Mouse (Mus musculus): ENCODE results near the gene Olfr775. TPM values are rescaled to one million over a fixed set of nuclear protein-coding genes. Genes with fewer than 3 reads are reported as not detected.

Gene Olfr775
- polyA plus RNA-seq (2015; fragmentation: Nextera tagmentation; extraction: Ambion mirVana), result not detected in 2 replicates

- no peaks in the 10 kb centered on the region for H3K4me1 ChIP-seq (replicated peaks)
- no peak within 1 kb of the TSS for H3K4me2 ChIP-seq (replicated peaks)
- no peaks in the 10 kb centered on the region for H3K9me3 ChIP-seq
- H3K27ac ChIP-seq, result no peak within 1 kb of the TSS
- no peak for ATAC-seq
- no peaks in the 10 kb centered on the region for H3K36me3 ChIP-seq
- 71% methylated on average over 3 of the region's 3 CpGs for WGBS
- no peak within 1 kb of the TSS for H3K4me3 ChIP-seq (replicated peaks)
- H3K9ac ChIP-seq, result no peak within 1 kb of the TSS
- H3K27me3 ChIP-seq (replicated peaks), result no peaks in the 10 kb centered on the region
These were observed at the start of gene Olfr775 for GRCm38 (mm10) chr10:129248112-129248511. TSS of gene Olfr775 (plus strand) at chr10:129248412.

GRCm38 (mm10) chr10:129230737-129231136, 17.5 kb upstream of the Olfr775 start:
- H3K9me3 ChIP-seq, result no peaks in the 10 kb centered on the region
- H3K27ac ChIP-seq, result no peak overlapping the region
- no peak overlapping the region for H3K4me2 ChIP-seq (replicated peaks)
- H3K4me1 ChIP-seq (replicated peaks), result no peaks in the 10 kb centered on the region
- no peak for ATAC-seq
- 74% methylated on average over 1 of the region's 1 CpGs for WGBS
- no peak overlapping the region for H3K4me3 ChIP-seq (replicated peaks)
- H3K9ac ChIP-seq, result no peak overlapping the region
- H3K36me3 ChIP-seq, result no peaks in the 10 kb centered on the region
- no peaks in the 10 kb centered on the region for H3K27me3 ChIP-seq (replicated peaks)

- H3K27ac ChIP-seq, result no peak within 1 kb of the TSS
- no peak for ATAC-seq
- WGBS, result 63% methylated on average over 2 of the region's 2 CpGs
- no peaks in the 10 kb centered on the region for H3K9me3 ChIP-seq
- no peaks in the 10 kb centered on the region for H3K27me3 ChIP-seq (replicated peaks)
- H3K36me3 ChIP-seq, result no peaks in the 10 kb centered on the region
- no peak within 1 kb of the TSS for H3K9ac ChIP-seq
- no peak within 1 kb of the TSS for H3K4me3 ChIP-seq (replicated peaks)
- H3K4me2 ChIP-seq (replicated peaks), result no peak within 1 kb of the TSS
- no peaks in the 10 kb centered on the region for H3K4me1 ChIP-seq (replicated peaks)
These were observed 12.3 kb upstream of the Olfr775 start, which contains the start of gene Olfr774 for GRCm38 (mm10) chr10:129235904-129236303. TSS of gene Olfr774 (plus strand) at chr10:129236204.

- H3K9ac ChIP-seq, result no peak within 1 kb of the TSS
- no peaks in the 10 kb centered on the region for H3K36me3 ChIP-seq
- H3K27me3 ChIP-seq (replicated peaks), result no peaks in the 10 kb centered on the region
- no peak within 1 kb of the TSS for H3K4me3 ChIP-seq (replicated peaks)
- no peak for ATAC-seq
- H3K4me2 ChIP-seq (replicated peaks), result no peak within 1 kb of the TSS
- H3K9me3 ChIP-seq, result no peaks in the 10 kb centered on the region
- H3K4me1 ChIP-seq (replicated peaks), result no peaks in the 10 kb centered on the region
- H3K27ac ChIP-seq, result no peak within 1 kb of the TSS
These were observed 10.6 kb downstream of the Olfr775 start, which contains the start of gene Olfr776 for GRCm38 (mm10) chr10:129258827-129259226. TSS of gene Olfr776 (plus strand) at chr10:129259127.

- H3K4me3 ChIP-seq (replicated peaks), result no peak within 1 kb of the TSS
- no peaks in the 10 kb centered on the region for H3K4me1 ChIP-seq (replicated peaks)
- no peaks in the 10 kb centered on the region for H3K9me3 ChIP-seq
- WGBS, result 92% methylated on average over 2 of the region's 2 CpGs
- H3K27ac ChIP-seq, result no peak within 1 kb of the TSS
- no peaks in the 10 kb centered on the region for H3K27me3 ChIP-seq (replicated peaks)
- no peak within 1 kb of the TSS for H3K4me2 ChIP-seq (replicated peaks)
- H3K9ac ChIP-seq, result no peak within 1 kb of the TSS
- no peak for ATAC-seq
- no peaks in the 10 kb centered on the region for H3K36me3 ChIP-seq
These were observed 22.9 kb downstream of the Olfr775 start, which contains the start of gene Olfr777 for GRCm38 (mm10) chr10:129271081-129271535. TSS of gene Olfr777 (minus strand) at chr10:129271485.

Other genes starting within 250 kb of the Olfr775 start
- not detected in 2 replicates for gene Olfr763, start 237.6 kb upstream of the Olfr775 start, polyA plus RNA-seq (2015; fragmentation: Nextera tagmentation; extraction: Ambion mirVana)
- gene Olfr764-ps1, start 208.5 kb upstream of the Olfr775 start, polyA plus RNA-seq (2015; fragmentation: Nextera tagmentation; extraction: Ambion mirVana), result not detected in 2 replicates
- gene Olfr765, start 198.4 kb upstream of the Olfr775 start, polyA plus RNA-seq (2015; fragmentation: Nextera tagmentation; extraction: Ambion mirVana), result not detected in 2 replicates
- not detected in 2 replicates for gene Olfr766-ps1, start 179.4 kb upstream of the Olfr775 start, polyA plus RNA-seq (2015; fragmentation: Nextera tagmentation; extraction: Ambion mirVana)
- not detected in 2 replicates for gene Olfr767, start 165.5 kb upstream of the Olfr775 start, polyA plus RNA-seq (2015; fragmentation: Nextera tagmentation; extraction: Ambion mirVana)
- not detected in 2 replicates for gene Olfr768, start 149.0 kb upstream of the Olfr775 start, polyA plus RNA-seq (2015; fragmentation: Nextera tagmentation; extraction: Ambion mirVana)
- not detected in 2 replicates for gene Olfr769, start 130.6 kb upstream of the Olfr775 start, polyA plus RNA-seq (2015; fragmentation: Nextera tagmentation; extraction: Ambion mirVana)
- gene Olfr770, start 109.4 kb upstream of the Olfr775 start, polyA plus RNA-seq (2015; fragmentation: Nextera tagmentation; extraction: Ambion mirVana), result not detected in 2 replicates
- not detected in 2 replicates for gene Olfr771, start 83.7 kb upstream of the Olfr775 start, polyA plus RNA-seq (2015; fragmentation: Nextera tagmentation; extraction: Ambion mirVana)
- not detected in 2 replicates for gene Olfr772, start 70.5 kb upstream of the Olfr775 start, polyA plus RNA-seq (2015; fragmentation: Nextera tagmentation; extraction: Ambion mirVana)
- not detected in 2 replicates for gene Olfr773, start 61.0 kb upstream of the Olfr775 start, polyA plus RNA-seq (2015; fragmentation: Nextera tagmentation; extraction: Ambion mirVana)
- not detected in 2 replicates for gene Olfr774, start 12.2 kb upstream of the Olfr775 start, polyA plus RNA-seq (2015; fragmentation: Nextera tagmentation; extraction: Ambion mirVana)
- gene Olfr776, start 10.7 kb downstream of the Olfr775 start, polyA plus RNA-seq (2015; fragmentation: Nextera tagmentation; extraction: Ambion mirVana), result not detected in 2 replicates
- gene Olfr777, start 23.1 kb downstream of the Olfr775 start, polyA plus RNA-seq (2015; fragmentation: Nextera tagmentation; extraction: Ambion mirVana), result not detected in 2 replicates
- not detected in 2 replicates for gene Olfr780, start 69.7 kb downstream of the Olfr775 start, polyA plus RNA-seq (2015; fragmentation: Nextera tagmentation; extraction: Ambion mirVana)
- not detected in 2 replicates for gene Olfr781, start 80.4 kb downstream of the Olfr775 start, polyA plus RNA-seq (2015; fragmentation: Nextera tagmentation; extraction: Ambion mirVana)
- gene Olfr782, start 100.4 kb downstream of the Olfr775 start, polyA plus RNA-seq (2015; fragmentation: Nextera tagmentation; extraction: Ambion mirVana), result not detected in 2 replicates
- gene Olfr784, start 135.7 kb downstream of the Olfr775 start, polyA plus RNA-seq (2015; fragmentation: Nextera tagmentation; extraction: Ambion mirVana), result 0.09 TPM in 1 of 2 replicates, not detected in the other
- gene Olfr785, start 157.0 kb downstream of the Olfr775 start, polyA plus RNA-seq (2015; fragmentation: Nextera tagmentation; extraction: Ambion mirVana), result not detected in 2 replicates
- not detected in 2 replicates for gene Olfr786, start 178.9 kb downstream of the Olfr775 start, polyA plus RNA-seq (2015; fragmentation: Nextera tagmentation; extraction: Ambion mirVana)
- not detected in 2 replicates for gene Olfr787, start 213.4 kb downstream of the Olfr775 start, polyA plus RNA-seq (2015; fragmentation: Nextera tagmentation; extraction: Ambion mirVana)
- not detected in 2 replicates for gene Olfr788, start 222.6 kb downstream of the Olfr775 start, polyA plus RNA-seq (2015; fragmentation: Nextera tagmentation; extraction: Ambion mirVana)
- not detected in 2 replicates for gene Olfr789, start 236.3 kb downstream of the Olfr775 start, polyA plus RNA-seq (2015; fragmentation: Nextera tagmentation; extraction: Ambion mirVana)

Measured in intestine, embryonic 15.5 days (tissue).